Mouse (Mus musculus): Measurements from ENCODE around the gene Rrp15.

The Rrp15 gene

DNA sequence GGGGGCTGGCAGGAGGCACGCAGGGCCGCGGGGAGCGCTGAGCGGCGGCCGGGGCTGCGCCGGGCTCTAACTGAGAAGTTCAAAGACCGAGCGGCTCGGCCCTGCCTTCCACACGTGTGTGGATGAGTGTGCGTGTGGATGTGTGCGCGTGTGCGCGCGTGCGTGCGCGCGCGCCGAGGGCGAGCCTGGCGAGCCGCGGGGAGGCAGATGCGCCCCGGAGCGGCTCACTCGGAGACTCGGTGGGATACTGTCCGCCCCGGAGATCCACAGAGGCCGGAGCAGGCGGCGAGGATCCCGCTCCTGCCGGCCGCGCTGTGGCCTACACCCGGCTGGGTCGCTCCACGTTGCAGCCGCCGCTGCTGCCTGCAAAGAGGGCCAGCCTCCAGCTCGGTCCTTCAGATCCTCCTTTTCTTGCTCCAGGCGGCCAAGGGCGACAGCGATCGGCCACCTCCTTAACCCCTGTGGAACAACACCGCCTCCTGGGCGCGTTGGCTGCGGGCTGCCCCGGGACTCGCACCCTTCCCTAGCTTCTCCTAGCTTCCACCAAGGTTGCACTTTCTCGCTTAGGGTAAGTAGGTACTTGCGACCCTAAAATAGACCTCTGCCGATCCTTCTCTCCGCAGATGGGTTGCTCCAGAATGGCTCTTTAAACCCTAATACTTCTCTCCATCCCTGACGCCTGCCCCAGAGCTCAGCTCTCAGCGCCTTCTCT is 43.8 kb downstream of the Rrp15 start:
- Histone ChIP-seq H3K36me3 (ENCODE audit: insufficient read depth, low read length) (no peaks in the 10 kb centered on the region), H3K27me3 (ENCODE audit: insufficient read depth, low read length) (peaks cover 59% of the 10 kb centered on the region), H3K4me1 (replicated peaks; ENCODE audit: low read depth, low read length) (peaks cover 18% of the 10 kb centered on the region), H3K9me3 (ENCODE audit: low read length) (peaks cover 15% of the 10 kb centered on the region), H3K4me3 (replicated peaks; ENCODE audit: low read length) (peak overlapping the region; percentile 80)
- no peak for TF ChIP-seq POU5F1 (IDR thresholded peaks at IDR 0.05; ENCODE audit: borderline replicate concordance, low read length)
- no peak for TF ChIP-seq CTCF (conservative IDR thresholded peaks at IDR 0.05; ENCODE audit: low read length)
- TF ChIP-seq NANOG (IDR thresholded peaks at IDR 0.05; ENCODE audit: borderline replicate concordance, low read length): no peak

DNA sequence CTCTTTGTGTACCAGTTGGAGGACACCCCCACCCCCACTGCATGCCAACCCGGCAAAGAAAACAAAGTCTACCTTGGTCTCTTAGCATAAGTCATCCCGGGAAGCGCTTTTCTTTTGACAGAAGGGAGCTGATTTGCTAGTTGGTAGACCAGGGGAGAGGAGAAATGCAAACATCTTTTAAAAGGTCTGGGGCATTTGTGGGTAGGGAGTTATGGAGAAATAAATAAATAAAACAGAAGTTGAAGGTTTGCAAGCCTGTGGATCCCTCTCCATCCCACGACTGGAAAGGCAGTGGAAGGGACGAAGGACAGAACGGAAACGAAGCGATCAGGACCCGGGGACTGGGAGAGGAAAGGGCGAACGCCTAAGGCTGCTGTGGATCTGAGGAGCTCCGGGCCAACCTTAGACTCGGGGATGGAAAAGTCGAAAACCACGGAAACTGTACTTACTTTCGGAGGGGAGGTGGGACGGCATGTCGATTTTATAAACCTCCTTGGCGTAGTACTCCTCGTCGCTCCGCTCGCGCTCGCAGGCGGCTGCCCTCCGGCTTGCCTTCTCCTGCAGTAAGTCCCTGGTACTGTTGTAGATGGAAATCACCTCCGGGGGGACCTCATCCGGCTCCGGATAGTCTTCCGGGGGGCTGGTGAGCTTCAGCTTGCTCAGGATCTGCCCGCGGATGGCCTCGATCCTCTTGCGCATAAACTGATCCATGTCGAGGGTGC is 45.0 kb downstream of the Rrp15 start:
- peaks cover 18% of the 10 kb centered on the region for H3K4me1 ChIP-seq (replicated peaks; ENCODE audit: low read depth, low read length)
- TF ChIP-seq NANOG (IDR thresholded peaks at IDR 0.05; ENCODE audit: borderline replicate concordance, low read length) (no peak), POU5F1 (IDR thresholded peaks at IDR 0.05; ENCODE audit: borderline replicate concordance, low read length) (no peak), CTCF (conservative IDR thresholded peaks at IDR 0.05; ENCODE audit: low read length) (no peak)

DNA sequence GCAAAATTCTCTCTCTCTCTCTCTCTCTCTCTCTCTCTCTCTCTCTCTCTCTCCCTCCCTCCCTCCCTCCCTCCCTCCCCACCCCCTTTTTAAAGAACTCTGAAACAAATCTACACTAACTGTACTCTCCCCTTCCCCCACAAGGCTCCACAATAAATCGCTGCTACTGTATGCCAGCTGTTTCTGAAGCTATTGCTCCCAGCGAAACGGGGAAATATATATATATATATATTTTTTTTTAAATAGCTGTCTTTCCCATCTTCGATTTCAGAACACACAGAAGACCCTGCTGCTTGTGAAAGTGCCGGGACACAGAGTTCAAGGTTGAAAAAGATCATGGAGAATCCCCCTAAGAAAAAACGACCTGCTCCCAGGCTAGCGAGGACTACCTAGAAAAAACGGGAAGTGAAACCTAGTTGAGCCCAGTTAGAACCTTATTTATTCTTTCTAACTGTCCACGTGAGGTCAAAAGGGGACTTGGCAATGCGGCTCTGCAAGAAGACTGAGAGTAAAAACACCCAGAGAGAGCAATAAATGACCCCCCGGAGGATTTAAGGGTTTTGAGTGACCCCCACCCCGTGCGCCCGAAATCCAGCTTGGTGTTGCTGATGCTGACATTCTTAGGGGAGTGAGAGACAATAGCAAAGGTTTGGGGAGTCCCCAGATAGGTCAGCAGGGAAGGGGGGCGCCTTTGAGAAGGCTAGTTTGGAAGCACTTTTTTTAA is 45.7 kb downstream of the Rrp15 start:
- peak overlapping the region; percentile 56; the same call in 1 of the 2 replicates for H3K4me3 ChIP-seq (replicated peaks; ENCODE audit: low read length)

More for the DNA sequence above, 45.0 kb downstream of the Rrp15 start:
- peaks cover 15% of the 10 kb centered on the region for H3K9me3 ChIP-seq (ENCODE audit: low read length)
- peak overlapping the region; percentile 56 for H3K4me3 ChIP-seq (replicated peaks; ENCODE audit: low read length)
- no peaks in the 10 kb centered on the region for H3K36me3 ChIP-seq (ENCODE audit: insufficient read depth, low read length)
- H3K27me3 ChIP-seq (ENCODE audit: insufficient read depth, low read length): peaks cover 59% of the 10 kb centered on the region

DNA sequence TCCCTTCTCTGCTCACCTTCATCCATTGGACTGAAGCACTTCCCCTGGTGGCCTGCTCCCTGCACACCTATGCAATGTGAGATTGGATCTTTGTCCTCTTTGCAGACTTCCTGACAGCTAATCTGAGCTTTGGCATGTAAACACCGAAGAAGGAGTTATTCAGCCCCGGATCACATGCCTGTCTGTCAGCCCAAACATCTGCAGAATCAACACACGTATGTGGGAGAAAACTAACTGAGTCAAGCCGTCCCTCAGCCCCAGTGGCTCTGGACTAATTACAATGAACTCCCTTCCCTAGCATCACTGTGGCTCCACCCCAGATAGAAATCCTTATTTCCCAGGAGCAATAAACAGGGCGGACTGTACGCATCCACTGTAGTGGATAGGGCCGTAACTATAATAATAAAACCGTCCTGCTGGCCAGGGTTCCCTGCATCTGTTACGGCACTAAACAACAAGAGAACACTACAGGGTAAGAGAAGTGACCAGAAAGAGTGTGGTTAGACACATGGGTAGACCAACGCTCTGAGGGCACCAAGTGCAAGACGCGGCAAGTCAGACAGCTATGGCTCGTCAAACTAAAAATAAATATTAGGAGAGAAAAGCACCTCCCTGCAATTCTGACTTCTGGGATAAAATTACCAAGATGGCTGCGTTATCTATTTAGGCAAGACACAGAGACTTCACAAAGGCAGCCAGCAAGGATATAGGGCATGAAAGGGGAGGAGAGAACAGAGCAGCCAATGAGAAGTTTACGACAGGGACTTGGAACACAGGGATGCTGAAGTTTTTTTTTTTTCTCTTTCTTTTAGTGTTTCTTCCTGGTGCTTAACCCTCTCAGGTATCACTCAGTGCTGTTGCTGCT is 46.5 kb downstream of the Rrp15 start:
- H3K36me3 ChIP-seq (ENCODE audit: insufficient read depth, low read length): no peaks in the 10 kb centered on the region
- no peak overlapping the region for H3K4me3 ChIP-seq (replicated peaks; ENCODE audit: low read length)
- peaks cover 11% of the 10 kb centered on the region for H3K9me3 ChIP-seq (ENCODE audit: low read length)
- H3K4me1 ChIP-seq (replicated peaks; ENCODE audit: low read depth, low read length): peaks cover 18% of the 10 kb centered on the region
- TF ChIP-seq POU5F1 (IDR thresholded peaks at IDR 0.05; ENCODE audit: borderline replicate concordance, low read length) (no peak), NANOG (IDR thresholded peaks at IDR 0.05; ENCODE audit: borderline replicate concordance, low read length) (no peak), CTCF (conservative IDR thresholded peaks at IDR 0.05; ENCODE audit: low read length) (no peak)
- H3K27me3 ChIP-seq (ENCODE audit: insufficient read depth, low read length): peaks cover 52% of the 10 kb centered on the region

More for the DNA sequence above, 45.7 kb downstream of the Rrp15 start:
- TF ChIP-seq POU5F1 (IDR thresholded peaks at IDR 0.05; ENCODE audit: borderline replicate concordance, low read length) (no peak), CTCF (conservative IDR thresholded peaks at IDR 0.05; ENCODE audit: low read length) (no peak), NANOG (IDR thresholded peaks at IDR 0.05; ENCODE audit: borderline replicate concordance, low read length) (no peak)
- peaks cover 15% of the 10 kb centered on the region for H3K9me3 ChIP-seq (ENCODE audit: low read length)
- H3K27me3 ChIP-seq (ENCODE audit: insufficient read depth, low read length): peaks cover 59% of the 10 kb centered on the region
- H3K36me3 ChIP-seq (ENCODE audit: insufficient read depth, low read length): no peaks in the 10 kb centered on the region
- H3K4me1 ChIP-seq (replicated peaks; ENCODE audit: low read depth, low read length): peaks cover 18% of the 10 kb centered on the region

DNA sequence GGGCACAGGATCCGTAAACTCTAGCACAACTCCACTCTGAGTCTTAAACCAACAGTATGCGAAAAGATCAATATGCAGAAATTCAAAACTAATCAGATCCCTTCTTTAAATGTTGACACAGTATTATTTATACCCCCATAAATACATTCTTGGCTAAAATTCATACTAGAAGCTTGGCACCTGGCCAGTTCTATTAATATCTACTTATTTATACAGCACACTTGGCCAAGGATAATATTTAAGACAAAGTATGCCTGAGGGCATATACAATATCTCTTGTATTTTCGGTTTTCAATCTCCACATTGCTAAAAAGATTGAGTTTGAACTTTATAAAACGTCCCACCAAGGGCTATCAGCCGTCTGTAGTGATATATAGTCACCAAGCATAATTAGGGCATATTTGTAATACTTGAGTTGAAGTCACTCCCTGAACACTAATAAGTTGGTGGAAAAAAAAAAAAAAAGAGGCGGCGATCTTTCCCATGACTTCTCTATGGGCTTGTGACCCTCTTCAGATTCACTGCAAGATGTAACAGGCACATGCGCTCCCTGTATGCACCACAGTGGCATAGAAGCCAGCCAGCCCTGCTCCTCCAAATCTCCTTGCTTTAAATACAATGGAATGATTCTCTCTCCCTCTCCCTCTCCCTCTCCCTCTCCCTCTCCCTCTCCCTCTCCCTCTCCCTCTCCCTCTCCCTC is 47.8 kb downstream of the Rrp15 start:
- H3K4me3 ChIP-seq (replicated peaks; ENCODE audit: low read length): no peak overlapping the region
- H3K4me1 ChIP-seq (replicated peaks; ENCODE audit: low read depth, low read length): peaks cover 18% of the 10 kb centered on the region
- H3K9me3 ChIP-seq (ENCODE audit: low read length): no peaks in the 10 kb centered on the region; the same call in 1 of the 2 replicates
- no peak for TF ChIP-seq POU5F1 (IDR thresholded peaks at IDR 0.05; ENCODE audit: borderline replicate concordance, low read length)
- no peak for TF ChIP-seq CTCF (conservative IDR thresholded peaks at IDR 0.05; ENCODE audit: low read length)
- no peak for TF ChIP-seq NANOG (IDR thresholded peaks at IDR 0.05; ENCODE audit: borderline replicate concordance, low read length)
- no peaks in the 10 kb centered on the region for H3K36me3 ChIP-seq (ENCODE audit: insufficient read depth, low read length)
- peaks cover 40% of the 10 kb centered on the region for H3K27me3 ChIP-seq (ENCODE audit: insufficient read depth, low read length)

DNA sequence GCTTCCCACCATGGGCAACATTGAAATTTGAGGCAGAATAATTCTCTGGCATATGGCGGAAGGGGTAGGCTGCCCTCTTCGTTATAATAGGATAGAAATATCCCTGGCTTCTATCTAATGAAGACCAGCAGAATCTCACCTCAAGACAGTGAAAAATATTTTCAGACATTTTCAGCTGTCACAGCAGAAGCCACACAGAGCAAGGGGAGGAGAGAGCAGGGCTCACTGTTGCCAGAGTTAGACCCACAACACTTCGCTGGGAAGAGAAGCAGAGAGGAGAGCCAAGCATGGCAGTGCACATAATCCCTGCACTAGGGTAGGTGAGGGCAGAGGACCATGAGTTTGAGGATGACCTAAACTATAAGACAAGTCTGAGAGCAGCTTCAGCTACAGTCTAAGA is 48.7 kb downstream of the Rrp15 start:
- Histone ChIP-seq H3K36me3 (ENCODE audit: insufficient read depth, low read length) (no peaks in the 10 kb centered on the region), H3K4me1 (replicated peaks; ENCODE audit: low read depth, low read length) (peaks cover 13% of the 10 kb centered on the region), H3K4me3 (replicated peaks; ENCODE audit: low read length) (no peak overlapping the region), H3K9me3 (ENCODE audit: low read length) (no peaks in the 10 kb centered on the region; the same call in 1 of the 2 replicates), H3K27me3 (ENCODE audit: insufficient read depth, low read length) (peaks cover 32% of the 10 kb centered on the region)
- TF ChIP-seq CTCF (conservative IDR thresholded peaks at IDR 0.05; ENCODE audit: low read length) (no peak), POU5F1 (IDR thresholded peaks at IDR 0.05; ENCODE audit: borderline replicate concordance, low read length) (no peak), NANOG (IDR thresholded peaks at IDR 0.05; ENCODE audit: borderline replicate concordance, low read length) (no peak)

DNA sequence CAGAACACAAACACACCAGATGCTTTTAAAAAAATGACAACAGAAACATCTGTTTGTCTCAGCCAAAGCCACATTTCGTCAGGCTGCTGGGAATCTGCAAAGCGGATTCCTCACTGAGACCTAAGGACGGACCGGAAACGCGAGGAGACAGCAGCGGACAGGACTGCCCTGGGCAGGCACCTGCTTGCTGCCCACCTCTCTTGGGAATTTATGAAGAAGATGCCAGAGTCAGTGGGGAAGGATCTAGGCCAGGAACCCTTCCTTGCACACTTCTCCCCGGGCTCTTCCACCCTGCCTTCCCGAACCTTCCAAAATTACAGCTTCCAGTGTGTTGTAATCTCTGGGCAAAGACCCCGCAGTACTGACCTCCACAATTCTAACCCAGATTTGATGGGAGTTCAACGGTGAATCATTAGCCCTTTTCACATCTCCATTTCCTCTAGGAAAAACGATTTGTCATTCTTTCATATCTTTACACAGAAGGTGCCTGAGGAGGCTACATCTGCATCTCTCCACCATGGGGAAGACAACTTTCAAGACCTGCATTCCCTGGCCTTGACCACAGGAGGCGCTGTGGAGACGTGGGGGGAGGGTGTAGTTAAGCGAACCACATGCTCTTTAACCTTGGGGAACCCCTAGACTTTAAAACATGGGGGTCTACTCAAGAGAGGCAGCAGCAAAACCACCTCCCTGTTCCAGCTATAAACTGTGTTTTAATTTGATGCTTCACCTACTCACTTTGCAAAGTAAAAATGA is 50.4 kb downstream of the Rrp15 start:
- no peaks in the 10 kb centered on the region for H3K36me3 ChIP-seq (ENCODE audit: insufficient read depth, low read length)
- H3K27me3 ChIP-seq (ENCODE audit: insufficient read depth, low read length): peaks cover 15% of the 10 kb centered on the region
- peak; percentile 84 for TF ChIP-seq CTCF (conservative IDR thresholded peaks at IDR 0.05; ENCODE audit: low read length)
- TF ChIP-seq NANOG (IDR thresholded peaks at IDR 0.05; ENCODE audit: borderline replicate concordance, low read length): no peak
- H3K9me3 ChIP-seq (ENCODE audit: low read length): no peaks in the 10 kb centered on the region; the same call in 1 of the 2 replicates
- H3K4me3 ChIP-seq (replicated peaks; ENCODE audit: low read length): no peak overlapping the region
- H3K4me1 ChIP-seq (replicated peaks; ENCODE audit: low read depth, low read length): peaks cover 4% of the 10 kb centered on the region
